Mouse (Mus musculus) ES-E14 (cell line): ENCODE data around the gene Ptbp1. TPM values are rescaled to one million over a fixed set of nuclear protein-coding genes. Genes with fewer than 3 reads are reported as not detected.

ENCODE experiments used
- DNase-seq: peaks from one replicate; pipeline ENCODE4 v3.0.0-alpha.2; 2013; ENCODE audit warnings: low read depth, low spot score
- H3K27ac ChIP-seq: 2 replicates; pipeline ENCODE4 v1.5.1; 2012; ENCODE audit warnings: low read depth, mild to moderate bottlenecking, low read length, moderate library complexity, mixed read lengths; ENCODE audit not compliant: poor library complexity, insufficient read depth, severe bottlenecking
- H3K36me3 ChIP-seq: 2 replicates; pipeline ENCODE4 v1.6.1; 2012; ENCODE audit warnings: mild to moderate bottlenecking, low read length, moderate library complexity, mixed read lengths; ENCODE audit not compliant: control insufficient read depth, poor library complexity, insufficient read depth, severe bottlenecking
- H3K4me1 ChIP-seq, 2 experiments: fragments of 150-350 bp in 1 of 2; sonication (generic) in 1 of 2; 2 replicates each; pipeline ENCODE4 v1.6.1; 2012; ENCODE audit warnings: low read length in 2 of 2, mild to moderate bottlenecking in 1 of 2, mixed read lengths in 1 of 2; ENCODE audit not compliant: control insufficient read depth in 2 of 2, insufficient read depth in 2 of 2, poor library complexity in 1 of 2
- H3K4me3 ChIP-seq, 2 experiments: fragments of 150-350 bp in 1 of 2; sonication (generic) in 1 of 2; 2 replicates each; pipeline ENCODE4 v1.5.1; 2012; ENCODE audit warnings: low read length in 2 of 2, low read depth in 1 of 2, mild to moderate bottlenecking in 1 of 2, mixed read lengths in 1 of 2; ENCODE audit not compliant: insufficient read depth in 1 of 2, poor library complexity in 1 of 2, severe bottlenecking in 1 of 2
- H3K9ac ChIP-seq: 2 replicates; pipeline ENCODE4 v1.6.1; 2012; ENCODE audit warnings: low read depth, mild to moderate bottlenecking, low read length, mixed read lengths; ENCODE audit not compliant: poor library complexity, insufficient read depth, severe bottlenecking
- H3K9me3 ChIP-seq: fragments of 150-350 bp; sonication (generic); 2 replicates; pipeline ENCODE4 v1.6.1; 2012; ENCODE audit warnings: low read depth, mild to moderate bottlenecking, low read length; ENCODE audit not compliant: control insufficient read depth, insufficient read depth
- CHD2 ChIP-seq: IDR thresholded peaks from 2 replicates; pipeline ENCODE4 v1.6.1; 2014; ENCODE audit warnings: mild to moderate bottlenecking, low read depth, low read length, inconsistent platforms
- HCFC1 ChIP-seq: IDR thresholded peaks from 2 replicates; pipeline ENCODE4 v1.6.1; 2012; ENCODE audit warnings: low read length, inconsistent platforms, borderline replicate concordance; ENCODE audit not compliant: insufficient read depth
- MAFK ChIP-seq: IDR thresholded peaks from 2 replicates; pipeline ENCODE4 v1.6.1; 2014; ENCODE audit warnings: mild to moderate bottlenecking, low read depth, low read length, inconsistent platforms; ENCODE audit not compliant: insufficient read depth
- ZC3H11A ChIP-seq: IDR thresholded peaks from 2 replicates; pipeline ENCODE4 v1.6.1; 2012; ENCODE audit warnings: low read depth, mild to moderate bottlenecking, inconsistent platforms, low read length, borderline replicate concordance
- ZNF384 ChIP-seq: IDR thresholded peaks from 2 replicates; pipeline ENCODE4 v1.6.1; 2012; ENCODE audit warnings: low read depth, low read length, inconsistent platforms
- in situ Hi-C, 2 experiments: fragments of 600-800 bp; cut with MboI; formaldehyde crosslinking; loops; one replicate each; pipeline ENCODE4 v1.15.1; 2025; ENCODE audit warnings: low sequenced_read_pairs in 2 of 2, inconsistent platforms in 1 of 2; ENCODE audit not compliant: unreplicated experiment in 2 of 2
- total RNA-seq: library from RNA; depleted of rRNA; stranded (reverse); fragments of 300-350 nt; gene quantifications from 2 replicates; pipeline ENCODE4 v1.2.3, GENCODE M21; 2012

Gene Ptbp1
- total RNA-seq, 1 experiment: 403 TPM

GRCm38 (mm10) chr10:79815671-79816494 lies 38.3 kb upstream of the Ptbp1 start:
- H3K9ac ChIP-seq: no peak overlapping the region
- no peak overlapping the region for H3K4me3 ChIP-seq
- no peak for DNase-seq
- no peak overlapping the region for H3K27ac ChIP-seq
- TF ChIP-seq ZC3H11A: no peak
- no peaks in the 10 kb centered on the region for H3K9me3 ChIP-seq
- in situ Hi-C loops: no loop called here
- H3K4me1 ChIP-seq: peaks cover 0 to 11% of the 10 kb centered on the region in 2 experiments; a peak in 2 of 4 replicates
- H3K36me3 ChIP-seq: no peaks in the 10 kb centered on the region

GRCm38 (mm10) chr10:79817111-79817510 lies 37.1 kb upstream of the Ptbp1 start:
- H3K27ac ChIP-seq: no peak overlapping the region
- H3K36me3 ChIP-seq: no peaks in the 10 kb centered on the region
- H3K9ac ChIP-seq: no peak overlapping the region
- TF ChIP-seq CHD2 (no peak), ZNF384 (no peak), MAFK (no peak), ZC3H11A (no peak), HCFC1 (no peak)
- no peak for DNase-seq
- H3K4me3 ChIP-seq: no peak overlapping the region
- H3K9me3 ChIP-seq: no peaks in the 10 kb centered on the region
- in situ Hi-C loops: no loop called here
- peaks cover 2 to 13% of the 10 kb centered on the region in 2 experiments; a peak in 3 of 4 replicates for H3K4me1 ChIP-seq

DNA sequence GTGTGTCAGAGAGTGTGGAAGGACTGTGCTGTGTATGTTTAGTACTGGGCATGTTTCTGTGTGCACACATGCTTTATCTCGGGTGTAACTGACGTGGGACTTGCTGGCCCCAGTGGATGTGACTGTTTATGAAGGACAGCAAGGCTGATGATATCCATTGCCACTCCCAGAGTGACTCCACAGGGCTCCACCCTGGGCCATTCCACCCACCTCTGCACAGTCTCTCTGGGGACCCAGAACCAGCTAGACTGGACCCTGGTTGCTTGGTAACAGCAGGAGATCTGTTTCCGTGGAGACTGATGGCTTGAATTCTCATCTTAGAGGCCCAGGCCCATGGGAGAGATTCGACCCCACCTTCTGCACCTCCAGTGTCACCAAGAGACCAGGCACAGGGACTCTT lies 36.0 kb upstream of the Ptbp1 start:
- DNase-seq: no peak
- Histone ChIP-seq H3K9me3 (no peaks in the 10 kb centered on the region), H3K9ac (no peak overlapping the region), H3K4me1 (peaks cover 4 to 22% of the 10 kb centered on the region in 2 experiments; a peak in 3 of 4 replicates), H3K36me3 (no peaks in the 10 kb centered on the region), H3K27ac (no peak overlapping the region), H3K4me3 (no peak overlapping the region)
- no peak for TF ChIP-seq CHD2
- TF ChIP-seq ZC3H11A: no peak
- no peak for TF ChIP-seq MAFK
- TF ChIP-seq ZNF384: no peak
- no peak for TF ChIP-seq HCFC1
- in situ Hi-C loops: no loop called here

DNA sequence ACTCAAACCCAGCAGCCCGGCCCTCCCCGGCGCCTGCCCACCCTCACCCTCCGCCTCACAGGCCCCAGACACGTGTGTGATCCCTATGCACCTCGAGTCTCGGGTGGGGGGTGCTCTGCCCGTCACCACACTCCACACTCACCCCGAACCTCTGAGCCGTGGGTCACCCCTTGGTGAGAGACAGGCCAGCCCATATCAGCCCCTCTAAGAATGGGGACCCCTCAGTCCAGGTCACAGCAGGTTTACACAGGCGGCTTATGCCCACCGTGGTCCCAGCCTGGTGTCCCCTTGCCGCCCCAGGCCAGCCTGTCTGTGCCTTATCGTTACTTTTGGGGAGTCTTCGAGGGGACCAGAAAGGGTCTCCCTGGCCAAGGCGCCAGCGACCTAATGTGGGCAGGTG lies 34.6 kb upstream of the Ptbp1 start:
- H3K36me3 ChIP-seq: no peaks in the 10 kb centered on the region
- in situ Hi-C loops: no loop called here
- H3K9me3 ChIP-seq: no peaks in the 10 kb centered on the region
- no peak for TF ChIP-seq ZC3H11A
- TF ChIP-seq HCFC1: no peak
- H3K4me3 ChIP-seq: no peak overlapping the region
- no peak overlapping the region for H3K27ac ChIP-seq
- H3K4me1 ChIP-seq: peaks cover 4 to 31% of the 10 kb centered on the region in 2 experiments; a peak in 3 of 4 replicates
- no peak for DNase-seq
- H3K9ac ChIP-seq: no peak overlapping the region

DNA sequence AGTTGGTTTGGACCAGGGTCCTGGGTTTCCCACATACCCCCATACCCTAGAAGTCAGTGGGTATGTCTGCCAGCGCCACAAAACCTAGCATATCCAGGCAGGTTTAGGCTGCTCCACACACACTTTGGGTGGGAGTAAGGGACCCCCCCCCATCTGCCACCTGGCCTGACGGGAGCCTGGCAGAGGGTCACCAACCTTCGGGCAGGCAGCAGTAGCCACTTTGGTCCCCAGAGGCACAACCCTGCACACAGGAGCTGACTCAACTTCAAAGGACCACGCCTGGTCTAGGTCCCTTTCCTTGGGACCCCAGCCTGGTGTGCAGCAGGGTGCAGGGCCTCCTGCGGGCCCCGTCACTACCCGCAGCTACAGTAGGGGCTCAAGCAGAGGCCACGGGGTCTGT lies 34.0 kb upstream of the Ptbp1 start:
- TF ChIP-seq ZC3H11A: no peak
- no peak for TF ChIP-seq ZNF384
- TF ChIP-seq CHD2: no peak
- TF ChIP-seq HCFC1: no peak
- no peak for TF ChIP-seq MAFK
- Histone ChIP-seq H3K36me3 (no peaks in the 10 kb centered on the region), H3K9ac (no peak overlapping the region), H3K4me3 (no peak overlapping the region), H3K4me1 (peaks cover 4 to 34% of the 10 kb centered on the region in 2 experiments; a peak in 3 of 4 replicates), H3K9me3 (no peaks in the 10 kb centered on the region), H3K27ac (no peak overlapping the region)
- DNase-seq: no peak
- in situ Hi-C loops: no loop called here
